Mouse (Mus musculus): ENCODE data around the gene Pimreg.

Gene Pimreg

DNA sequence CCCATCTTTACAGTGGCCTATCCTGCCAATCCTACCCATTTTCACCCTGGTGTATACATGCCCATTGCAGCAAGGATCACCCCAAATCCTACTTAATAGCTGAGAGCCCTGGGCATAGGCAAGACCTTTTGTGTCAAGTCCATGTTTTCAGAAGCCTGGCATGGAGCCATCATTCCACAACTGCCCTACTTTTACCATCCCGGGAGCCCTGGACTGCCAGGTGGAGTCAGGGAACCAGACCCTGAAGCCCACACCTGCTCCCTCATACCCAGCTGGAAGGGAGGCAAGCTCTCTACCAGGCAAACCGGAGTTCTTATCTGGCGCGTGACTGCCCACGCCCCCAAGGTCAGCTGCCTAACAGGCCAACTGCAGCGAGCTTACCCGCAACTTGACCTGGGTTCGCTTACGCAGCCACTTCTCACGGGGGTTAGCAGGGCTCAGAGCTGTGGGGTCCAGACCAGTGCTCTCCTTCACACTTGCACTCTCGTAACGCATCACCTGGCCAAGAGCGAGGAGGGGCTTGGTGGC lies 19.3 kb downstream of the Pimreg start:
- DNase-seq (ENCODE audit: inconsistent age in 2 of 2, low spot score in 1 of 2), result peak in 1 of 2 experiments; percentile 67

DNA sequence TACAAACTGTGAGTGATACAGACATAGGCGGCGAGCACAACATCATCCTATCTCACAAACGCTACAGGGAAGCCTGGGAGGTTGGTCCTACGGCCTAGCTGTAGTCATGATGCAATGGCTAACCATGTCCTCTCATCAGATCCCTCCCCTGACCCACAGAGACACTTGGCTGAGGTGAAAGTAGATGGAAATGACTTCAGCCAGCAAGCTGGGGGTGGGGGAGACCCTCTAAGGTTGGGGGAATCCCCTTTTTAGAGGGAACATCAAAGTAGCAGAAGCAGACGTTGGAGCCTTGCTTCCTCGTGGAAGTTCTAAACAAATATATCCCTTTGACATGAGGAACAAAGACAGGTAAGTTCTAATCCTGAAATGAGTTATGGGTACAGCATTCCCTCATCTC lies 22.6 kb downstream of the Pimreg start:
- no peak for DNase-seq (ENCODE audit: inconsistent age in 2 of 2, low spot score in 1 of 2)

DNA sequence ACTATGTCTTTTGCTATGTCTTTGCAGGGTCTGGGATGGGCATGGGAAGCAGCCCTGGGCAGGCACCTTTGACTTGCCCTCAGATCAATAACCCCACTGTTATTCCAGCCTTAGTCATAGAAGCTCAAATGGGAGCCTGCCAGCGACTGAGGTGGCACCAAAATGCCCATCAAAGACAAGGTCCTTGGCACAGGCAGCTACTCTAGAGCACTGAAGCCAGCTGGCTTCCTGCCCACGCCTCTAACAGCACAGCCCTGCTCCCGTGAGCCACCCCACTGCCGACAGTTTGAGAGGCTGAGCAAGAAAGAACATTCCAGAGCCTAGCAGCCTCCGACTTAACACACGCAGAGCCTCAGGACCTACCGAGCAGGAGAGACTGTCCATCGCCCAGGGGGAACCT lies 23.3 kb downstream of the Pimreg start:
- DNase-seq (ENCODE audit: inconsistent age in 2 of 2, low spot score in 1 of 2), result peak; percentile 86 to 93

DNA sequence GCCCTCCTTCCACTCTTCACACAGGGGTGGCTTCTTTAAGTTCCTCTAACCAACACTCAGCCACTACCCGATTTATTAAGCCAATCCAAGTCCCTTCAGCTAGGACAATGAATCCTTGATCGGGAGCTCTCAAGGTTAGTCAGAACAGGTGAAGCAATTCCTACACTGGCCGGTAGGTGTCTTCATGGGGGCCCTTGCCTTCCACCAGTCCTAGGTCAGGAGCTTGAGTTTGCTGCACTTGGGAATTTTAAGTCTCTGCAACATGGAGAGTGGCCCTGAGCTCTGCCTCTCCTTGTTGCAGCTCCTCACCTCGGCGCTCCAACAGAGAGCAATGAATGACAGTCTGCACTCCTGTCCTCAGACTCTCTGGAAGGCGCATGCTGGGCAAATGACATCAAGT lies 24.5 kb downstream of the Pimreg start:
- DNase-seq (ENCODE audit: inconsistent age in 2 of 2, low spot score in 1 of 2), result peak in 1 of 2 experiments; percentile 67

DNA sequence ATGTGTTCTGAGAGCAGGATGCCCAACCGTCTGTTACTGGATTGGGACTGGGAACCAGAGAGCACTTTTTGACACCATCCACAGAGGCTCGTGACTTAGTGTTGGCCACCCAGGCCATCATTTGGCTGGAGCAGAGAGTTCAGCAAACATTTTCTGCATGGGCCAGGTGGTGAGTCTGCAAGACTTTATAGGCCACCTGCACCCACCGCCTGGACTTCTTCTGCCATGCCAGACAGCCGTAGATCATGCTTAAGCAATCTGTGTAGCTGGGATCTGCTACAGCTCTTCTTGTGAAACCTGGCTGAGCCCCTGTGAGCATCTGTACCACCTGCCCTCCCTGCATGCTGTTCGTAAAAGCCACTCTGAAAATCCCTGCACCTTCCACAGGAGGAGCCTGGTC lies 25.5 kb downstream of the Pimreg start:
- DNase-seq (ENCODE audit: inconsistent age in 2 of 2, low spot score in 1 of 2), result no peak

DNA sequence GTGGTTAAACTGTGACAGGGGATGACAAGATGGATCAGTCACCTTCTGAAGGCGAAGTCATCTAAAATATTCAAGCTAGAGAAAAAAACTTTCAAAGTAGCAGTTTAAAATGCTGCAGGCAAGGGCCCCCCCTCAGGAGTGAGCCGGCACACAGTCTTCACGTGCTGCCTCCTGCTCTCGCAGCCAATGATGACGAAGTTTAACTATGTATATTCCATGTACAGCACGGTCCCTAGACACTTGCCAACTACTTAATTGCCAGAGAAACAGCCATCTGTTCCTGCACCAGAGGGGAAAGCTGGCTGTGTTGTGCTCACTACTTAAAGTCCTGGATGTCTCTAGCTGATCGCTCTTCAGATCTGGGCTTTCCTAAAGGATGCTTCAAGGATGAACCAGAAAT lies 26.2 kb downstream of the Pimreg start:
- no peak for DNase-seq (ENCODE audit: inconsistent age in 2 of 2, low spot score in 1 of 2)

DNA sequence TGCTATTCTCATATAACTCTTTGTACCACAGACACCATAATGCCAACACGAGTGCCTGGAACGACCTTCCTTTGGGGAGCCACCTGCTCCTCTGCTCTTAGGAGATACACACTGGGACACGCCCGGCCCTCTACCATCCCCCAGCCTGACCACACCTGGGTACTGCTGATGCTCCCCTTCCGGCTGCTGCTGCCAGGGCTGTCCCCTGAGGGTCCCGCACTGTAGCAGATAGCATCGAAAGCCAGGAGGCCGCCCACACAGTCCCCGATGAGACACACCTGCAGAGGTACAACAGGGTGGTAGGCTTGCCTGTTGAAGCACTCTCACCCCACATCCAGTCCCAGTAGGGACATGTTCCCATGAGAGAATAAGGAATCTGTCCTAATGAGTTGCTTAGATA lies 28.9 kb downstream of the Pimreg start:
- DNase-seq (ENCODE audit: inconsistent age in 2 of 2, low spot score in 1 of 2), result no peak

DNA sequence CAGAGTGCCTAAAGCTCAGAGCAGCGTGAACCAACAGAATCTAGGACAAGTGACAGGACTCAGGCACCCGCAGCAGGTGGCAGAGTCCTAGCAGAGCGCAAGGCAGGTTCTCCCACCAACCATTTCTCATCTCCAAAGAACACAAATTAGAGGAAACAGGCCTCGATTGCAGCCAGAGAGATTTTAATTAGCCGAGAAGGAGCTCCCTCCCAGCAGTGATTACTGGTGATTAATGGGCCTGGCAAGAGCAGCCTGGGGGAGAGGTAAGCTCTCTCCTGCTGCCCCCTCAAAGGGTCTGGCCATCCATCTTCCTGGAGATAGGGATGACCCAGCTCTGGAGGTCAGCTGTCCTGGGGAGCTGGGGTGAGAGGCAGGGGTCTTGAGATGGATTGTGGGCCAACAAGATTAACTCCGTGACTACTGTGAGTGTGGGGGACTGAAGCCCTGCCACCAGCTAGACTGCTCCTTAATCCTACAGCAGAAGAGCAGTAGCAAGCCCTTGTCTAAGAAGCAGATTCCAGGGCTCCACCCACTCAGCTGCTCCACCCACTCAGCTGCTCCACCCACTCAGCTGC lies 30.6 kb downstream of the Pimreg start:
- no peak for DNase-seq (ENCODE audit: inconsistent age in 2 of 2, low spot score in 1 of 2)

DNA sequence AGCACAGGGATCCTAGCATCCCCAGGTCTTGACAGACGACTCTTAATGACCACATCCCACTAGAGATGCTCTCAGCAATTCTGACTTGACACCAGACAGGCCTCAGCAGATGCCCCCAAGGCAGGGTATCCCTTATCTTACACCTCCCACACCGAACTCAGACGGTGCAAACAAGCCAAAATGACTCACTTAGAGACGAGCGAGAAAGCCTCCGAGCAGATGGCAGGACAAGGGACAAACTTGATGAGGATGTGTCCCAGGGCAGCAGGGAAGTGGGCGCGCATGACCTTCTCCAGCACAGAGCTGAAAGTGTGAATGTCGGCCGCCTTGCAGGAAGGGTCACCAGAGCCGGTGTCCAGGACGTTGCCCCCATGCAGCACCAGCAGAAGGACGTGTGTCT lies 32.4 kb downstream of the Pimreg start:
- no peak for DNase-seq (ENCODE audit: inconsistent age in 2 of 2, low spot score in 1 of 2)

DNA sequence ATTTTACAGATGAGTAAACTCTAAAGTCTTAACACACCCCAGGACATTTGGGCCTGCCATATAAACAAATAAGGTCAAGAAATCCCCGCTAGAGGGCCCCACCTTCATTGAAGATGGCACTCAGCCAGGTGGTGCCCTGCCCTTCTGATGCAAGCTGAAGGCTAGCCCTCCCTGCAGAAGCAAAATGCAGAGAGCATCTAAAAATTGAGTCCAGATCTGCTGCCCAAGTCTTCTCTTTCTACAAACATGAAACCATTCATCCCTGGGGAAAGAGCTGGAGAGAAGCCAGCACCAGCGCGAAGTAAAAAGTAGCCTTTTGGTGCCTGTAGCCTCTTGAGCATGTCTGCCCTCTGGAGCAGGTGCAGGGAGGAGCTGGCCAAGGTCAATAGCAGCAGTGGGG lies 36.2 kb downstream of the Pimreg start:
- DNase-seq (ENCODE audit: inconsistent age in 2 of 2, low spot score in 1 of 2), result peak in 1 of 2 experiments; percentile 54

DNA sequence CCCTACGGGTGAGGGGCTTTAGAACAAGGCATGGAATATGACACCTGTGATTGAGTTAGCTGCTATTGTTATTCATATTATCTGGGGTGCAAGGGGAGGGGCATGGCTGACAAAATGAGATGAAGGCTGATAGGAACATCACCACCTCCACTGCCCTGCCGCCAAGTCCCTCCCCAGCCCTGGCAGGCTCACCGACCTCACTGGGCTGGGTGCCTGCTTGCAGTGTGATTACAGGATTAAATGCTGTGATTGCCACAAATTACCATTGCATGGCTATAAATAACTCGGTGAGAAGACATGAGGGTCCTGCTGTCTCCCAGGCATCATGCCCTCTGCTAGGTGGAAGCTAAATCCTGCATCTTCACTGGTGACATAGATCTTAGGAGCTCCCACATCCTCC lies 36.8 kb downstream of the Pimreg start:
- no peak for DNase-seq (ENCODE audit: inconsistent age in 2 of 2, low spot score in 1 of 2)

DNA sequence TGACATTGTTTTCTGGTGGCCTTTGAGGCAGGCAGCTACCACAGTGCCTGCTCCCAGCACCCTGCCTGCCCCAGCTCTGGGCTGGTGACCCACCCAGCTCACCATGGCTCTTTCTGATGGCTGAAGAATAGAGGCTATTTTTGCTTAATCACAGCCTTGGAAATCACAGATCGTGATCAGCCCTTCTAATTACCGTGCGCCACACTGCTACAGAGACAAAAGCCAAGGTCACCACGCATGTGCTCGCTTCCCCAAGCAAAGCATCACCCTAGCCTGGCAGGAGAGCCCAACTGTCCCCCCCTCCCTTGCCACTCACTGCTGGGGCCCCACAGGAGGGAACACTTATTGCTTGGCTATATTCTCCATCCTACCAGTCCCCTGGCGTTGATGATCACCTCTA lies 38.6 kb downstream of the Pimreg start:
- no peak for DNase-seq (ENCODE audit: inconsistent age in 2 of 2, low spot score in 1 of 2)

DNA sequence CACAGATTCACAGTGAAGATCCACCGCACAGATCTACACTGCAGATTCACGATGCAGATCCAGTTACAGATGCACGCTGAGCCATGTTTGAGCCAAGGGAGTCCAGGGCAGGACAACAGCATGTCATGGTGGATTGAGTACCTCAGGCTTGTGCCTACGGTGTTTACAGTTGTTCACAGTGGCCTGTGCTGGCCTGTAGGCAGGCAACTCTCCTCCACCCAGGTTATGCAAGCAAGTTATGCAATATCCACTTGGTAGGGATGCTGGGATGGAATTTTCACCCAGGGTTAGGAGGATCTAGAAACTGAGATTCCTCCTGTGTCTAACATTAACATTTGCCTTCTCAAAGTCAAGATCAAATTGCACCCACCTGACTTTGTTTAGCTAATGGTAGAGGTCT lies 40.8 kb downstream of the Pimreg start:
- DNase-seq (ENCODE audit: inconsistent age in 2 of 2, low spot score in 1 of 2), result no peak

DNA sequence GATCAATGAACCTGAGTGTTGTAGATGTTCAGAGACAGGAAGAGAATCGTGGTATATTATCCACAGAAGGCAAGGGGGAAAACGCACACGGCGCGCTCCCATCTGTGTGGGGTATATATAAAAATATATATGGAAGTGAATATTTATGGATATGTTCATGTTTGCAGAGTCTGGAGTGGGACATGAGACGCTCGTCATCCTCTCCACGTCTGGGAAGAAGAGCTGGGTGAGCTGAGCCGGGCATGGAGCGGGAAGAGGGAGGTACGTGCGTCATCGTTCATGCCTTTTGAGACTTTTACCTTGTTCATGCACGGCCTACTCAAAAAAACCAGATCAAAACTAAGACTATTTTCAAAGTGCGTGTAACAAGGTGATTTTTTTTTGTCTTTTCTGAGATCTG lies 42.5 kb downstream of the Pimreg start:
- DNase-seq (ENCODE audit: inconsistent age in 2 of 2, low spot score in 1 of 2), result no peak

DNA sequence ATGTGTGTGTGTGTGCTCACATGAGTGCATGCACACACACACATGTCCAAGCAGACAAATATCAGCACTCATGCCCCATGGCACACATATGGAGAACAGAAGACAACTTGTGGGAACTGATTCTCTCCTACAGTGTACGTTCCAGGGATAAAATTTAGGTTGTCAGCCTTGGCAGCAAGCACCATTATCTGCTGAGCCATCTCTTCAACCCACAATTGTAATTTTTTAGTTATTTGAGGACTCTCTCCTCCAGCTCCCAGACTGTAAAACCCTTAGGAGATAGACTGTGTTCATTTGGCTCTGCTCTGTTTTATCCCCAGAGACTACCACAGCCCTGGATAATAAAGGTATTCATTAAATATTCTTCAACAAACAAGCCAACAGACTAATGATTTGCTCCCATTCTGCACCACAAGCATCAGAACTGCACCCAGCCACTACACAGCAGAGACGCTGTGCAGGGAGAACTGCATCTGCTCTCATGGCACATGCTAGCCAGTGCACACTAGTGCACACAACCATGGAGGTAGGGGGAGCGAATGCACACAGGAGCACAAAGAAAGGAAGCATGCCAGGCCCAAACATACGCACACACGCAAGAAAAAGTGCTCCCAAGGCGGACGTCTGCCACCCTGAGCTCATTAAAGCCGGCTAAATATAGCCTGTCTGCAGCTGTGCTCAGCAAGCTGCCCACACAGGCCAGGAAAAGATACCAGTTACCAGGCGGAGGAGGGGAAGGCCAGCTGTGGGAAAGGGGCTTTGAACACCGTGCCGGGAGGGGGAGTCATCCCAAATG lies 44.6 kb downstream of the Pimreg start:
- no peak for DNase-seq (ENCODE audit: inconsistent age in 2 of 2, low spot score in 1 of 2)

DNA sequence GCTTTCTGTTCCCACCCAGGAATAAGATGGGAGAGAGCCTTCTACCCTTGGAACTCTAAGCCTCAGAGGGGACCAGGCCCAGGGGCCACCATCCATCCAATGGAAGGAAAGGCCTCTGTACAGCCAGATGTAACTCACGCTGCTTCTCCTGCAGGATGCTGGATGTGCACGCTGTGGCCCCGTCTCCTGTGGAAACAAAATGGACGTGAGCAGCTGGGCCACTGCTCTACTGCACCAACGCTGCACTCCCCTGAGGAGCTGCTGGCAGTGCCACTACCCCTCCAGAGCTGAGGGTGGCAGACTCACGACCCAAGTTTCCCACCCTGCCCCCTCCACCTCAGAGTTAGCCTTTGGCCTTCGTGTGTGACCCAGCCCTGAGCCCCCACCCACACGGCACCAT lies 50.6 kb downstream of the Pimreg start:
- no peak for DNase-seq (ENCODE audit: inconsistent age in 2 of 2, low spot score in 1 of 2)

DNA sequence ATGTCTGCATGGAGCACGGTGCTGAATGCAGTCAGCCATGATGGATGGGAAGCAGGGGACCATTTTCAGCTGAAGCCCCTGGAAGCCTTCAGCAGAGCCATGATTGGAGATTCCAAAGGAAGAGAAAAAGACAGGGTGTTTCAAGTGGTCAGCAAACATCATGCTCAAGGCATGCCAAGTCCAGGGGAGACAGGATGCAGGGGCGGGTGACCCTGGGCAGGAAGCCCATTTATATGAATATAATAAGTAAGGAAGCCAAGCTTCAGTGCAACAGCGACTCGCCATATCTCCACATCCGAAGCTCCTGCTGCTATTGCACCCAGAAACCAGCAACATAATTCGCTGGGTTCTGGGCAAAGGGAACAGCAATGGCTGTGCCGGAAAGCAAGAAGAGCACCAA lies 52.6 kb downstream of the Pimreg start:
- DNase-seq (ENCODE audit: inconsistent age in 2 of 2, low spot score in 1 of 2), result peak; percentile 44 to 72

DNA sequence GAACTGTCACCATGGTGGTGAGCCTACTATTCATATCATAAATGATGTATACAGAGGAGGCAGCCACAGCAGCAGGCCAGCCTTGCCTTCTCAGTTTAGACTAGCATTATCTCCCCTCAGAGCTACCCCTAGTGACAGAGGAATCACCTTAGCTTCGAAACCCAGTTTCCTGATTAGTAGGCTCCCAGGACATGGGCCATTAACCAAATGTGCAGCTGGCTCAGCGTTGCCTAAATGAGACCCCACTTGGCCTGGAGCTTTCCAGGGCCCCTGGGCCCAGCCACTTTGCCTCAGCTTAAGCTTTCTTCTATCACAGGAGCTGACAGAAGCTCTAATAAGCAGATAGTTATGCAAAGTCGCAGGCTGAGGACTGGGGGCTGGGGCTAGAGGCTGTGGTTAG lies 54.2 kb downstream of the Pimreg start:
- no peak for DNase-seq (ENCODE audit: inconsistent age in 2 of 2, low spot score in 1 of 2)

All from adrenal gland, adult (tissue).